Mouse (Mus musculus): ENCODE data around the gene Tomm6. TPM values are rescaled to one million over a fixed set of nuclear protein-coding genes. Genes with fewer than 3 reads are reported as not detected.

Tomm6 gene
- total RNA-seq (2021) = 100 to 1,000 TPM; 121 to 131 TPM

DNA sequence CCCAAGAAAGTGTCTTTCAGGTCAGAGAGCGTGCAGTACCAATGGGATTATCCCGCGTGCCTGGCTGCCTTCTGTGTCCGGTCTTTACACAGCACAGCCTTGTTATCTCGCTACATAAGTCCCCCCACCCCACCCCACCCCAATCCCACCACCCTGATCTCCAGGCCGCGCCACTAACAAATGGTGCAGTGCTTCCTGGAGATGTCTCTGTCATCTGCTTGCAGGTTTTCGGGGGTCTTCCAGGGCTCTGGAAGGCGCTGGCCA, at the start of gene Tomm6:
TSS of gene Tomm6 (minus strand) at position 43 of the 264 bp plus-strand sequence.
- intact Hi-C loops (cut with DNase I) = loop anchor here (10.0 kb wide), 1 partner anchor 283 kb away; the partner anchor contains the start of gene Guca1a
- no peak for DNase-seq (ENCODE audit: low spot score)

DNA sequence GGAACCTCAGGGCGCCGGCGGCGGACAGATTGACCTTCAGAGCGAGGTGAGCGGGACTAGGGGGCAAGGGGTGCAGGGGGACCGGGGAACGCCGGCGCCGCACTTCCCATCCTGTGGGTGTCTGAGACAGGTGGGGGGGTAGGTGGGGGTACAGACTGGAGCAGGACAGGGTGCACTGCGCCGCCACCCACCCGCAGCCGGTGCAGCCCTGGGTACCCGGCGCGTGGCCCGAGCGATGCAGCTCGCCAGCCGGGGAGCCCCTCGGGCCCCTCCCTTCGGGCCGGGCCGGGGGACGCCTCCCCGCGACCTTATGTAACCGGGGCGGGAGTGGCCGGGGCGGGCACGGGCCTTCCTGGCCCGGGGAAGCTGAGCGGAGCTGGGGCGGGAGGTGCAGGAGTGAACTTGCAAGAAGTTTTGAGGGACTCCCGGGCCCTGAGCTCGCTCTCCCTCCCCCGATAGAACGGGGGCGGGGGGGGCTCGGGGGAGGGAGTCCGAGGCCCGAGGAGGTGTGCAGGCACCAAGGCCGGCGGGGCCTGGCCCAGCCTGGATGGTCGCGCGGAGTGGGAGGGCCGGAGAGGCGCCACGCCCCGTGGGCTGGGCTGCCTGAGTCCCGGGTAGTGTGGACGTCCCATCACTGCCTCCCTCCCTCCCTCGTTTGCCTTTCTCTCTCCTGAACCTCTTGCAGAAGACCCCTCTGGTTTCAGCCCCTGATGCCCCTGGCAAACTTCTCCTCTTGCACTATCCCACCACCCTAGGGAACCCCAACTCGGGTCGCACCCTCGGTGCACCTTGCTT, 49.3 kb upstream of the Tomm6 start:
- intact Hi-C loops (cut with DNase I) = no loop called here
- peak; percentile 90 for DNase-seq (ENCODE audit: low spot score)

DNA sequence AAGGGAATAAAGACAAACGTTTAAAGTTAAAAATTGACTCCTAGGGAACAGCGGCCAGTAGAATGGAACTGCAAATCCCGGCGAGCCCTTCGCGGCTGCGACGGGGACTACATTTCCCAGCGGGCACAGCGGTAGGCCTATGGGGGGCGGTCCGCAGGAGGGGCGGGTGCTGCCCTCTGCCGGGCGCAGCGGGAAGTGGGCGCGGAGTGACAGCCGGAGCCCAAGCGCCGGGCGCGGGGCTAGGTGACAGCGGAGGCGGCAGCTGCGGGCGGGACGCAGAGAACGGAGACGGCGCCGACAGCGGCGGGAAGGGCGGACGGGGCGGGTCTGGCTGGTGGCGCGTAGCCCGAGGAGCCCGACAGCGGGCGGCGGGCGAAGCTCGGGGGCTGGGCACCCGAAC, 48.7 kb upstream of the Tomm6 start, which contains the start of gene Tfeb:
TSS of gene Tfeb (plus strand) at position 175 of the 400 bp plus-strand sequence.
- intact Hi-C loops (cut with DNase I) = no loop called here
- peak; percentile 93 for DNase-seq (ENCODE audit: low spot score)

DNA sequence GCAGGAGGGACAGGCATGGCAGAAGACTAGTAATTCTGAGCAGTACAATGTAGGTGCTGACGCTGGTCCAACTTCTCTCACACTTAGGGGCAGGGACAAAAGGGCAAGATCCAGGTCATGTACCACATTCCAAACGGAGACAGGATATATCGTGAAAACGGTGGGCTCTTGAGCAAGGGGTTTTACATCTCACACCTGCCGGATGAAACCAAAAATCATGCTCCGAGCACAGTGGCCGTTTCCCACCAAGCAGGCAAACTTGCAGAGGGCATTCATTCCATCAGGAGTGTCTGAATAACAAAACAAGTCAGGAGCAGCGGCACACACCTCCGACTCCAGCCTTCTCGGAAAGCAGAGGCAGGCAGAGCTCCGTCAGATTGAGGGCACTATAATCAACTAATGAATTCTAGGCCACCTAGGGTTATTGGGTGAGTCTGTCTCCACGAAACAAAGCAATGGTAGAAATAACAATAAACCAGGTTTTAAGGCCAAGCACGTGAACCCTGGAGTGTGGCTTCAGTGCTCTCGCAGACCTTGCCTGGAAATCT, 47.4 kb upstream of the Tomm6 start:
- intact Hi-C loops (cut with DNase I) = no loop called here
- DNase-seq (ENCODE audit: low spot score) = no peak

DNA sequence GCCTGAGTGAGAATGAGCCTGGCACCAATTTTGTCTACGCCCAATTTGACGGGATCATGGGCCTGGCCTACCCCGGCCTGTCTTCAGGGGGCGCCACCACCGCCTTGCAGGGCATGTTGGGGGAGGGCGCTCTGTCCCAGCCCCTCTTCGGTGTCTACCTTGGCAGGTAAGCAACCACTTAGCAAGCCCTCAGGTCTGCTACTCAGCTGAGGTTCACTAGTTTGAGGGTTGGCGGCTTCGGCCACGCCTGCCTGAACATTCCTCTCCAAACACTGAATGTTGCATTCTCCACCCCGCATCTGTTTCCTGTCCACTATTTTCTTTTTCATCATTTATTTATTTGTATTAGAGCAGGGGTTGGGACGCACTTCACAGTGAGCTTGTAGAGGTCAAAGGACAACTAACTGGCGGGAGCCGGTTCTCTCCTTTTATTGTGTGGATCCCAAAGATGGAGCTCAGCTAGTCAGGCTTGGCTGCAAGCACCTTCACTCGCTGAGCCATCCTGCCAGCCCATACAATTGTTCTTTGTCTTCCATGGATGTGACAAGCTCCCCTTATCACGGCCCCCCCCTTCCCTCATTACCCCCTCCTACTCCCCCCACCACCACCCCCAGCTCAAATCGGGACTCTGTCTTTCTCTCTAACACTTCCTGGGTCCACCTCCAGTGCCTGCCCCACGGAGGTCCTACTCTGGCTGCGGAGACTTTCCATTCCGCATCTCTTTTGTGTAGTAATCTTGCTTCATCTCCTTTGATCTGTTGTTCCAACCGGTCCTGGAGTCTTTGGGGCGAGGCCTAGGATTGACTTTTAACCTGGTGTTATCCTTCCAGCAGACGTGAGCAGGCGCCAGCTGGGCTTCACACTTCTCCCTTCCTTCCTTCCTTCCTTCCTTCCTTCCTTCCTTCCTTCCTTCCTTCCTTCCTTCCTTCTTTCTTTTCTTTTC, 42.7 kb upstream of the Tomm6 start:
- intact Hi-C loops (cut with DNase I) = no loop called here
- DNase-seq (ENCODE audit: low spot score) = no peak

DNA sequence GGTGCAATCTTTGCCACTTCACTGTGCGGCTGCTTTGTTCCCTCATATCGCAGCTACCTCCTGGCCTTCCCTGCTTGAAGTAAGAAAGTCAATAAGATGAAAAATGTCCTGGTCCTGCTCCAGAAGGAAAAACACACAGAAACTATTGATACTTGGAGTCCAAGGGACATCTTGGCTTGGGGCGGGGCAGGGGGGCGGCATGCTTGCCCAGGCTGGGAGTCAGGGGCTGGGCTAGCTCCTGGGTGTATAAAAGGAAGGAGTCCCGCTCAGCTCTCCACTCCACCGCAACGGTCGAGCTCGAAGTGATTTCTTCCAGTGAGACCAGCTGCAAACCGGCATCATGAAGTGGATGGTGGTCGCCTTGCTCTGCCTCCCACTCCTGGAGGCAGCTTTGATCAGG, 38.4 kb upstream of the Tomm6 start, which contains the start of gene Pgc:
TSS of gene Pgc (plus strand) at position 277 of the 400 bp plus-strand sequence.
- intact Hi-C loops (cut with DNase I) = no loop called here
- DNase-seq (ENCODE audit: low spot score) = no peak

DNA sequence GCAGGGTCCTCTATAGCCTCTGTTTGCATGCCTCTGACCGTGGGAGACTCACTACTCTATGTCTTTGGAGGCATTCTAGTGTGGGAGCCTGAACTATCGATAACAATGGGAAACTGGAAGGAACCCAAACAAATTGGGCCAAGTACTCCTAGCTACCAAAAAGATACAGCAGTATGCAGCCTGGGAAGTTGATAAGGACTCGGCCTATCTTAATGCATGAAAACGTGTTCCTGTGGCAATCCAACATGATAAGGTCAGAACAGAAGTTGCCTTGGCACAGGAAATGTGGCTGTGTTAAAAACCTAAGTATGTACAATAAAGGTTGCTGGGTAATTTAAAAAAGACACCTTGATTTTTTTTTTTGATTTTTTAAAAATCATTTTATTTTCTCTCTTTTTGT, 33.0 kb upstream of the Tomm6 start:
- DNase-seq (ENCODE audit: low spot score) = no peak
- intact Hi-C loops (cut with DNase I) = no loop called here

DNA sequence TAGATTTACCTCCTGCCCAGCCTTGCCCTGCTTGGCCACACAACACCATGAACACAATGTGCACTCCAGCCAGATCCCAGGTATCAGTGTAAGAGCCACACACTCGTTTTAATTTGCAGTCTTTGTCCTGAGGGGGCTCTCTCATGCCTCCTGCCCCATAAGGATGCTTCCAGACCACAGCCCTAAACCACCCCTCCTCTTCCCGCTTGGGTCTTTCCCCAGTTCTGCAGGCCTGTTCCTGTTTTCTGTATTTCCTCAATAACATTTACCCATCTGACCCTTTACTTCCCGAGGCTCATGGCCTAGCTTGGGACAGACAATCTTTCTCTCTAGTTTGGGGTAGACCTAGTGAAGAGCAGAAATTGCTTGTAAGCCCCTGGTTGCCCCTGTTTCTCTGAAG, 26.9 kb upstream of the Tomm6 start:
- DNase-seq (ENCODE audit: low spot score) = no peak
- intact Hi-C loops (cut with DNase I) = no loop called here

DNA sequence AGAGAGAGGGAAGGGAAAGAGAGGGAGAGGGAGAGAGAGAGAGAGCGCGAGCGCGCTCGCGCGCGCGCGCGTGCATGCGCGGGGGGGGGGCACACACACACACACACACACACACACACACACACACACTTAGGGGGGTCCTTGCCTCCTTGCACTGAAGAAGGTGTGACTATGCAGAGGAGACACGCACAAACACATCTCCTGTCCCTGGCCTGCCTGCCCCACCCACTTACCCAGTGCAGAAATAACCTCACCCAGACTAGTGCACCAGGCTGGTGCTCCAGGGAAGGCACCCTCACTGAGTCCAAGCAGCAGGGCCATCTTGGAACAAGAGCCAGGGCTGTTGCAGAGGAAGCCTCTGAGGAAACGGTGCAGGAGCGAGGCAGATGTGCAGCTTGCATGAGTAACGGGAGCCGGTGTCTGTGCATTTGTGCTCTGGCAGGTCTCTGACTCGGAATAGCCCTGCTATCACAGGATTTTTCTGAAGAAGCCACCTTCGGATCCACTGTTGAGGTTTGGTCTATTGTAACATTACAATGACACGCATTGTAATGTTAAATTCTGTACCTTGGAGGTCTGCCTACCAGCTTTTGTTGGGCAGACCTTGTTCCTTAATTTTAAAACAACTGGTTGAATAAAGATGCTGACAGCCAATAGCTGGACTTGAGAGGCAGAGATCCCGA, 24.8 kb upstream of the Tomm6 start:
- no peak for DNase-seq (ENCODE audit: low spot score)
- intact Hi-C loops (cut with DNase I) = no loop called here

DNA sequence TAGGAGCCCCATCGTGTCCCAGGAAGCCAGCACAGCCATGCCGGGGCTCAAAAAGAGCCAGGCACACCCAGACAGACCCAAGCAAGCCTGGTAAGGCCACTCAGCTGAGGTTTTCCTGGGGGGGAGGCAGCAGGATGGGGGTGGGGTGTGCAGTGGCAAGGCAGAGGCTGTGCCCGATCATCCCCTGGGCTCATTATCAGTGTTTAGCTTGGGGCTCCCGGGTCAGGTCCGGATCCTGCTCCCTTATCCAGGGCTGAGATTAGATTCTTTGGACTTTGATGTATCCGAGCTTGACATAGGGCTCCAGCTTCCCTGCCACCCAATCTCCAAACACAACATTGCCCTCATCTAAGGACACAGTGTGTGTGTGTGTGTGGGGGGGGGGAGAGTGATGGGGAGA, 23.7 kb upstream of the Tomm6 start:
- intact Hi-C loops (cut with DNase I) = no loop called here
- DNase-seq (ENCODE audit: low spot score) = no peak

DNA sequence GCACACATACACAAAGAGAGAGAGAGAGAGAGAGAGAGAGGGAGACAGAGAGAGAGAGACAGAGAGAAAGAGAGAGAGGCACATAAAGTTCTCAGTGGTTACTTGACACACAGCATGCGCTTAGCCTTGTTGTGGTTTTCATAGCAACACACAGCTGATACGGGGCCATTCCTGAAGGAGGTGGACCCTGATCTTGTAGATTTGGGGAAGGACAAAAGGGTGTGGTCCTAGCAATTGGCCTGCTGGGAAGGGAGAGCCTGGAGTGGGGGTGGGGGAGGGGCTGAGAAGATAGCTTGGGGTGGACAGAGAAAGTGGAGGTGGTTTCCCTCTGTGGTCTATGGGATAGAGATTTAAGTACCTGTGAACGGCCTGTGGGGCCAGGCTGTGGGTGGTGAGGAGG, 21.9 kb upstream of the Tomm6 start:
- no peak for DNase-seq (ENCODE audit: low spot score)
- intact Hi-C loops (cut with DNase I) = no loop called here

DNA sequence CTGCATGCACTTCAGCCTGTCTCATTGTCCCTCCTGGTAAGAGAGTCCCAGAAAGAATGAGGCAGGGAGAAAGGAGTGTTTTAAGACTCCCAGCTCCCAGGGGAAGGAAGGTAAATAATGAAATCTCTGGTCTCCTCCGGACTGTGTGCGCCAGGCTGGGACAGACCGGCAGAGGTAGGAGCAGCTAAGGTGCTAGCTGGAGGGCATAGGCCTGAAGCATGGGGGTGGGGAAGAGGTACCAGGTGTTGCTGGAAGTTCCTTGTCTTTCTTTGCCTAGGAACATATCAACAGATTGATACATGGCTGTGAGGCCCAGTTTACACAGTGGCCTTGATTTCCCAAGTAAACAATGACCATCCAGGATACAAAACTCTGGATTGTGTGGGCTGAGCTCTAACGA, 20.8 kb upstream of the Tomm6 start:
- DNase-seq (ENCODE audit: low spot score) = no peak
- intact Hi-C loops (cut with DNase I) = no loop called here

DNA sequence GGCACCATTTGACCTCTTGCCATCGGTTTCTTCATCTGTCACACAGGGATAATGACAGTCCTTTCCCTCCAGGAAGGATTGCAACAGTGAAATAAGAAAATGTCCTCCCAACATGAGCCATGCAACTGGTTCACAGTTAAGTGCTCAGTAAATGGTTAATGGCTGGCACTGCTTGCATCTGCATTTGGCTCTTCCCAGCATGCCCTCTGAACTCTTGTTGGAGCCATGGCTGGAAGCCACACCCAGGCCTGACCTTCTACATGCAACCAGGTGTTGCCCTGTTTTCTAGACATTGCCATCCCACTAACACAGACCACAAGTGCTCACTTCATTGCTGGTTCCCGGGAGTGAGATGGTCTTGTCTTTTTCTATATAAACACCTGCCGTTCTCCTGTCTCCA, 19.8 kb upstream of the Tomm6 start:
- no peak for DNase-seq (ENCODE audit: low spot score)
- intact Hi-C loops (cut with DNase I) = no loop called here

DNA sequence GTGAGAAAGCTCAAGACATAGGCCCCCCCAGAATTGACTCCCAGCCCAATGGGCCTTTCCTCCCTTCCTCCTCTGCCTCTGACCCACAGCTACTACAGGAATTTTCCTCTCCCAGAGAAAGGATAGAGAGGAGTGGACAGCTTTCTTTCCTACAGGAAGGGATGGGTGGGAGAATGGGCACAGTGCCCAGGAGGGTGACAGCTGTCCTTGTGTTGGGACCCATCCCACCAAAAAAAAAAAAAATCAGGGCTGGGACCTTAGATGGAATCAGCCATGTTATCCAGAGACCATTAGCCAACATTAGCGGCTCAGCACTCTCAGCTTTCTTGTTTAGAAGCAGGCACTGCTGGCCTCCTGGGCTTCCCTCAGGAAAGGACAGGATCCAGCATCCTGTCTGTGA, 18.0 kb upstream of the Tomm6 start:
- no peak for DNase-seq (ENCODE audit: low spot score)
- intact Hi-C loops (cut with DNase I) = no loop called here

DNA sequence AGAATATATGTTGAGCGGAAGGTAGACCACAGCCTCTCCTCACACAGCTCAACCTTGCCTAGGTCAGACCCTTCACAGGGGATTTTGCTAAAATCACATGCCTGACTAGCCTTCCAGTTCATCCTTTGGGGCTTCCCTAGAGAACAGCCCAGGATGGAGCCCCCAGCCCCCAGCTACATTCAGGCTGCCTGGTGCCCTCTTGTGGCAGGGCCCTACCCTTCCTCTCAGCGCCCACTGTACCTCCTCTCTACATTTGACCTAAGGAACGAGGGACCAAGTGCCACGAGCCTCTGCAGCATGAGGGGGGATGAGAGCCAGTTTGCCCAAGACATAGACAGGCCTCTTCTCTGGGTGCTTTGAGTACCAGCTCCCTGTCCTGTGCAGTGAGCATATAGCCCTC, 16.5 kb upstream of the Tomm6 start:
- intact Hi-C loops (cut with DNase I) = no loop called here
- no peak for DNase-seq (ENCODE audit: low spot score)

DNA sequence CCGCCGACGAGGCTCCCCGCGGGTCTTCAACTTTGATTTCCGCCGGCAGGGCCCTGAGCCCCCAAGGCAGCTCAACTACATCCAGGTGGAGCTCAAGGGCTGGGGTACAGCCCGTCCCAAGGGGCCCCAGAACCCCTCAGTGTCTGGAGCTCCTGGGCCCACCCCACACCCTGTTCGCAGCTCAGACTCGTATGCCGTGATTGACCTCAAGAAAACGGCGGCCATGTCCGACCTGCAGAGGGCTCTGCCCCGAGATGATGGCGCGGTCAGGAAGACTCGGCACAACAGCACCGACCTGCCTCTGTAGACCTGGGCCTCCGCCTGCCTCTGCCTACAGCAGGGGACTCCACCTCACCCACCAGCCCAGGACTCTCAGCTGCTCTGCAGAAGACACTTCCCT, 15.4 kb upstream of the Tomm6 start:
- intact Hi-C loops (cut with DNase I) = no loop called here
- no peak for DNase-seq (ENCODE audit: low spot score)

DNA sequence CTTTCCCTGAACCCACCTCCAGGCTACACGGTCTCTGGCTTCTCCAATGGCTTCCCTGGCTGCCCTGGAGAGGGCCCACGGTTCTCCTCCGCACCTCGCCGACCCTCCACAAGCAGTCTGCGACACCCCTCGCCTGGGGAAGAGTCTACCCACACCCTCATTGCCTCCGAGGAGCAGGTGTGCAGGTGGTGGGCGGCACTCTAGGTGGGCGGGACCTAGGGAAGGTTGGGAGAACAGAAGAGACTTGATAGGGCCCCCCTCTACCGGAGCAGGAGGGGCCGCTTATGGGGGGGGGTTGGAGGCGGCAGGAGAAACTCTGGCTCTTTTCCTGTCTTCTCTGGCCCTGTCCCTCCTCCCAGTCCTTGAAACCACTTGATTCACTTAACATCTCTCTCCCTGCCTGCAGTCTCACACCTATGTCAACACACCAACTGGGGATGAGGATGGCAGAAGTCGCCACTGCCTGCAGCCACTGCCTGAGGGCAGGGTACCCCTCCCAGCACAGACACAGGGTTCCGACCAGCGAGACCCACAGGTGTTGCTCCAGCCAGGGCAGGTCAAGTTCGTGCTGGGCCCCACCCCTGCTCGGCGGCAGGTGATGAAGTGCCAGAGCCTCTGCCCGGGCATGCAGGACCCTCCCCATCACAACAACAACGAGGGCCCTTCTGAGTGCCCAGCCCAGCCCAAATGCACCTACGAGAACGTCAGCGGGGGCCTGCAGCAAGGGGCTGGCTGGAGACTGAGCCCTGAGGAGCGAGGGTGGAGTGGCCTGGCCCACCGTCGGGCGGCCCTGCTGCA, 14.6 kb upstream of the Tomm6 start:
- intact Hi-C loops (cut with DNase I) = no loop called here
- no peak for DNase-seq (ENCODE audit: low spot score)

DNA sequence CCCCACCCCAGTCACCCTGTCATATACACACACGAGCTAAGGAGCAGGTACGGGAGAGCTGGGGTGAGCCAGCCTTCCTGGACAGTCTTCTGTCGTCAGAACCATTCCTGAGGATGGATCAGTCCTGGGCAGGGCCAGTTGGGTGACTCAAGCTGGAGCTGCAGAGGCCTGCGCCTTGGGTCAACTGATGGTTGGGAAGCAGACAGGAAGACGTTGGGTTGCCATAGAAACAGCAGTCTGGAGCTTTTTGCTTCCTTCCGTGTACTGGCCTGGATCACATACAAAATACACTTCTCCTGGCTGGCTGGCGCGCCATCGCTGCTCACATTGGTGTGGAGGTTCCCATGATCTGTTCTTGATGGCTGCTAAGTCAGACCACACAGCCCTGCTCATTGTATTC, 13.6 kb upstream of the Tomm6 start:
- intact Hi-C loops (cut with DNase I) = no loop called here
- no peak for DNase-seq (ENCODE audit: low spot score)

DNA sequence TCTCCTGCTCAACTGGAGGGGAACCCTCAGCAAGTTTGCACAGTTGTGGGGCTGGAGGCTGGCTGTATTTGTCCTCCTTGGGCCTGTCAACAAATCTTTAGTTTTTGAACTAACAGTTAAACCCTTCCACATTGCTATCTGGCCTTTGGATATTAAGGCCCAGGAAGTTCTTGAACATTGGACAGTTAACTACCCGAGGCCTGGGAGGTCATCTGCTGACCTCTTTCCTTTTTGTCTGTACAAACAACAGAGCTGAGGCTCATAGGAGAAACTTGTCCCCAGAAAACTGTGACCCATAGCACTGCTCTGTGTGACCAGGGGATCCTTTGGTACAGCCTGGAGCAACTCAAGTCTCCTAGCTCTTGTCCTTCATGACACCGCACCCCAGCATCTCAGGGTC, 10.9 kb upstream of the Tomm6 start:
- intact Hi-C loops (cut with DNase I) = no loop called here
- DNase-seq (ENCODE audit: low spot score) = no peak

DNA sequence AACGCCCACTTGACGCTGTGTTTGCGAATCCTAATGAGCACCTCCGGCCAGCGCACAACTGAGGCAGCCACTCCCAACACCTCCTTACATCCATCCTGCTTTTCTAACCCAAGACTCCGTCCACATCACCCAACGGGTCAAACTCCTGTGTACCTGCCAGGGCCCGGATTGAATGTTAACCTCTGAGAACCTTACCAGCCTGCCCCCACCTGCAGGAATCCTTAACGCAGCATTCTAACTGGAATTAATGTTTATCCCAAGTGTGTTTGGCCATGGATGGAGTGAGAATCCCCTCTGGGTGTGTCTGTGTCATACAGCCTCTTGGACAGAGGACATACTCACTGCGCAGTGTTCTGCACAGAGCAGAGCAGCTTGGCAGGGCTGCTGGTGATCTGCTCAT, 10.0 kb upstream of the Tomm6 start:
- DNase-seq (ENCODE audit: low spot score) = no peak
- intact Hi-C loops (cut with DNase I) = no loop called here
